Mouse (Mus musculus): ENCODE measurements around the gene Hoxd13. TPM values are rescaled to one million over a fixed set of nuclear protein-coding genes. Genes with fewer than 3 reads are reported as not detected.

The Hoxd13 gene
- polyA plus RNA-seq, 1 experiment from 2014 or later: 0.77 TPM

GRCm38 (mm10) chr2:74693432-74693827, 25.3 kb downstream of the Hoxd13 start:
- Histone ChIP-seq H3K4me3 (replicated peaks) (peak overlapping the region; percentile 31), H3K9me3 (no peaks in the 10 kb centered on the region), H3K4me2 (replicated peaks) (0 out of 2 replicates have a peak overlapping the region, but pooled peaks have one; percentile 45), H3K27me3 (replicated peaks) (peaks cover 90% of the 10 kb centered on the region), H3K36me3 (no peaks in the 10 kb centered on the region), H3K4me1 (replicated peaks) (peaks cover 20% of the 10 kb centered on the region), H3K27ac (no peak overlapping the region), H3K9ac (no peak overlapping the region)
- 19% methylated on average over 4 of the region's 4 CpGs for WGBS
- no peak for ATAC-seq

GRCm38 (mm10) chr2:74694066-74694465, 26.0 kb downstream of the Hoxd13 start:
- Histone ChIP-seq H3K9ac (no peak overlapping the region), H3K4me1 (replicated peaks) (peaks cover 23% of the 10 kb centered on the region), H3K27ac (no peak overlapping the region), H3K4me3 (replicated peaks) (no peak overlapping the region), H3K4me2 (replicated peaks) (no peak overlapping the region), H3K36me3 (no peaks in the 10 kb centered on the region), H3K9me3 (no peaks in the 10 kb centered on the region), H3K27me3 (replicated peaks) (peaks cover 93% of the 10 kb centered on the region)
- WGBS: 4% methylated on average over 16 of the region's 16 CpGs
- ATAC-seq: no peak

- peaks cover 94% of the 10 kb centered on the region for H3K27me3 ChIP-seq (replicated peaks)
- no peak overlapping the region for H3K27ac ChIP-seq
- H3K4me2 ChIP-seq (replicated peaks): no peak overlapping the region
- peaks cover 23% of the 10 kb centered on the region for H3K4me1 ChIP-seq (replicated peaks)
- no peak for ATAC-seq
- no peaks in the 10 kb centered on the region for H3K9me3 ChIP-seq
- H3K36me3 ChIP-seq: no peaks in the 10 kb centered on the region
- 4% methylated on average over 1 of the region's 1 CpGs for WGBS
- no peak overlapping the region for H3K9ac ChIP-seq
- no peak overlapping the region for H3K4me3 ChIP-seq (replicated peaks)
Observed at GRCm38 (mm10) chr2:74695383-74695782, 27.3 kb downstream of the Hoxd13 start.

- H3K4me2 ChIP-seq (replicated peaks): no peak overlapping the region
- ATAC-seq: no peak
Observed at GRCm38 (mm10) chr2:74695813-74696430, 27.8 kb downstream of the Hoxd13 start.

GRCm38 (mm10) chr2:74696442-74697335, 28.6 kb downstream of the Hoxd13 start:
- peaks cover 18% of the 10 kb centered on the region for H3K4me1 ChIP-seq (replicated peaks)
- no peaks in the 10 kb centered on the region for H3K36me3 ChIP-seq
- peak overlapping the region; percentile 4; the same call in 1 of the 2 replicates for H3K9ac ChIP-seq
- peak overlapping the region; percentile 34 for H3K4me2 ChIP-seq (replicated peaks)
- no peak overlapping the region for H3K4me3 ChIP-seq (replicated peaks)
- no peaks in the 10 kb centered on the region for H3K9me3 ChIP-seq
- 0 out of 2 replicates have a peak, but pooled peaks have one; percentile 20 for ATAC-seq
- peaks cover 97% of the 10 kb centered on the region for H3K27me3 ChIP-seq (replicated peaks)
- H3K27ac ChIP-seq: 0 out of 2 replicates have a peak overlapping the region, but pooled peaks have one; percentile 27
- 4% methylated on average over 34 of the region's 34 CpGs for WGBS

More at GRCm38 (mm10) chr2:74695813-74696430, 27.8 kb downstream of the Hoxd13 start:
- H3K4me3 ChIP-seq (replicated peaks): no peak overlapping the region
- H3K27me3 ChIP-seq (replicated peaks): peaks cover 98% of the 10 kb centered on the region
- H3K27ac ChIP-seq: no peak overlapping the region
- no peaks in the 10 kb centered on the region for H3K9me3 ChIP-seq
- peaks cover 23% of the 10 kb centered on the region for H3K4me1 ChIP-seq (replicated peaks)
- H3K9ac ChIP-seq: no peak overlapping the region
- WGBS: 13% methylated on average over 7 of the region's 7 CpGs
- H3K36me3 ChIP-seq: no peaks in the 10 kb centered on the region

GRCm38 (mm10) chr2:74697567-74698121, 29.5 kb downstream of the Hoxd13 start, which contains the start of gene Hoxd9:
Gene Hoxd9, plus strand, starts transcription at chr2:74697727.
- 1% methylated on average over 43 of the region's 43 CpGs for WGBS
- ATAC-seq: peak; percentile 41

GRCm38 (mm10) chr2:74698201-74699052, 30.3 kb downstream of the Hoxd13 start:
- Histone ChIP-seq H3K36me3 (no peaks in the 10 kb centered on the region), H3K4me1 (replicated peaks) (peaks cover 13% of the 10 kb centered on the region), H3K27me3 (replicated peaks) (peaks cover 87% of the 10 kb centered on the region), H3K9ac (peak overlapping the region; percentile 42), H3K9me3 (no peaks in the 10 kb centered on the region), H3K4me3 (replicated peaks) (peak overlapping the region; percentile 41), H3K4me2 (replicated peaks) (peak overlapping the region; percentile 65), H3K27ac (0 out of 2 replicates have a peak overlapping the region, but pooled peaks have one; percentile 32)
- WGBS: 1% methylated on average over 86 of the region's 86 CpGs
- ATAC-seq: peak; percentile 27

More at GRCm38 (mm10) chr2:74697567-74698121, 29.5 kb downstream of the Hoxd13 start, which contains the start of gene Hoxd9:
- H3K27ac ChIP-seq: 0 out of 2 replicates have a peak within 1 kb of the TSS, but pooled peaks have one; percentile 32
- H3K9ac ChIP-seq: peak within 1 kb of the TSS; percentile 42
- H3K36me3 ChIP-seq: no peaks in the 10 kb centered on the region
- H3K4me1 ChIP-seq (replicated peaks): peaks cover 14% of the 10 kb centered on the region
- peaks cover 90% of the 10 kb centered on the region for H3K27me3 ChIP-seq (replicated peaks)
- peak within 1 kb of the TSS; percentile 41 for H3K4me3 ChIP-seq (replicated peaks)
- peak within 1 kb of the TSS; percentile 65 for H3K4me2 ChIP-seq (replicated peaks)
- no peaks in the 10 kb centered on the region for H3K9me3 ChIP-seq

GRCm38 (mm10) chr2:74699053-74699430, 30.9 kb downstream of the Hoxd13 start:
- ATAC-seq: no peak
- no peak overlapping the region for H3K27ac ChIP-seq
- H3K27me3 ChIP-seq (replicated peaks): peaks cover 87% of the 10 kb centered on the region
- H3K4me2 ChIP-seq (replicated peaks): peak overlapping the region; percentile 65
- peak overlapping the region; percentile 41 for H3K4me3 ChIP-seq (replicated peaks)
- H3K9ac ChIP-seq: no peak overlapping the region
- WGBS: 2% methylated on average over 17 of the region's 17 CpGs
- H3K36me3 ChIP-seq: no peaks in the 10 kb centered on the region
- no peaks in the 10 kb centered on the region for H3K9me3 ChIP-seq
- H3K4me1 ChIP-seq (replicated peaks): peaks cover 13% of the 10 kb centered on the region

GRCm38 (mm10) chr2:74699664-74700545, 31.8 kb downstream of the Hoxd13 start:
- 0 out of 2 replicates have a peak overlapping the region, but pooled peaks have one; percentile 38 for H3K27ac ChIP-seq
- no peaks in the 10 kb centered on the region for H3K9me3 ChIP-seq
- WGBS: 13% methylated on average over 23 of the region's 23 CpGs
- H3K27me3 ChIP-seq (replicated peaks): peaks cover 89% of the 10 kb centered on the region
- H3K36me3 ChIP-seq: no peaks in the 10 kb centered on the region
- H3K4me3 ChIP-seq (replicated peaks): peak overlapping the region; percentile 1; the same call in 1 of the 2 replicates
- no peak overlapping the region for H3K9ac ChIP-seq
- peak overlapping the region; percentile 29 for H3K4me2 ChIP-seq (replicated peaks)
- ATAC-seq: no peak
- peaks cover 19% of the 10 kb centered on the region for H3K4me1 ChIP-seq (replicated peaks)

- WGBS: 16% methylated on average over 22 of the region's 22 CpGs
- ATAC-seq: no peak
- Histone ChIP-seq H3K27ac (peak overlapping the region; percentile 38; the same call in 1 of the 2 replicates), H3K36me3 (no peaks in the 10 kb centered on the region), H3K4me3 (replicated peaks) (no peak overlapping the region), H3K9me3 (no peaks in the 10 kb centered on the region), H3K4me1 (replicated peaks) (peaks cover 21% of the 10 kb centered on the region), H3K4me2 (replicated peaks) (peak overlapping the region; percentile 29), H3K9ac (no peak overlapping the region), H3K27me3 (replicated peaks) (peaks cover 89% of the 10 kb centered on the region)
Observed at GRCm38 (mm10) chr2:74700546-74701112, 32.5 kb downstream of the Hoxd13 start.
